Mouse (Mus musculus) lung, adult 2 months (tissue): Measurements from ENCODE around the gene Cln6.

Experiments used
- CTCF ChIP-seq: fragments of 200-500 bp; IDR thresholded peaks from 2 replicates; pipeline ENCODE4 v1.5.1; 2011; ENCODE audit warnings: mild to moderate bottlenecking, low read length, control low read depth; ENCODE audit not compliant: insufficient read depth
- POLR2A ChIP-seq: fragments of 200-500 bp; IDR thresholded peaks from 2 replicates; pipeline ENCODE4 v1.6.1; 2011; ENCODE audit warnings: low read depth, mild to moderate bottlenecking, control low read depth, low read length, borderline replicate concordance; ENCODE audit errors: extremely low read depth

DNA sequence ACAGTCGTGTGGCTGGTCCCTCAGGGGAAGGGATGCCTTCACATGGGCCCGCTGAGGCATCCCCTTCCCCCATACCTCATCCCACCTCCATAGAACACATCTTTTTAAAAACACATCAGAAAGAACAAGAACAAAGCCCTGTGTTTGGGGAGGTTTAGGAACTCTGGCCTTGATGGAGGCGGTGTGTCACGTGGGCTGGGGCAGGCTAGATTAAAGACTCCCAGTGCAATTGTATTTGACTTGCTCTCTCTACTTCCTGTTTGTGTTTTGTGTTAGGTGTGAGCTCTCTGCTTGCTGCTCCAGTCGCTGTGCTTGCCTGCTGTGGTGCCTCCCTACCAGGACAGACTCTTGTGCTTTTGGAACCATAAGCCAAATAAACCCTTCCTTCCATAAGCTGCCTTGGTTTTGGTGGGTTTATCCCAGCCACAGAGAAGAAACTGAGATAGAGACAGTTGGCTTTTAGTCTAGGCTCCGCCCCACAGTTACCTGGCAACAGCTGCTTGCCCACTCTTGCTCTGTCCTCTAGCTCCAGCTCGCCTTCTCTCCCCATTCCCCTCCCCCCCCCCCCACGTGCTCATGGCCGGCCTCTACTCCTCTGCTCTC lies 12.7 kb upstream of the Cln6 start:
- TF ChIP-seq CTCF (no peak), POLR2A (no peak)
